Mouse (Mus musculus) liver, adult 10 weeks (tissue): Measurements from ENCODE around the gene Taar3. TPM values are rescaled to one million over a fixed set of nuclear protein-coding genes. Genes with fewer than 3 reads are reported as not detected.

Experiments
- polyA plus RNA-seq: library from polyadenylated mRNA; stranded (reverse); fragments of 350-450 nt; fragmentation: Illumina TruSeq; extraction: RNeasy Lipid Tissue Mini Kit (QIAGEN cat#74804); gene quantifications from one replicate; pipeline ENCODE4 v1.2.3, GENCODE M21; 2014; ENCODE audit warnings: low read depth, low replicate concordance

Gene Taar3
- polyA plus RNA-seq, result not detected

DNA sequence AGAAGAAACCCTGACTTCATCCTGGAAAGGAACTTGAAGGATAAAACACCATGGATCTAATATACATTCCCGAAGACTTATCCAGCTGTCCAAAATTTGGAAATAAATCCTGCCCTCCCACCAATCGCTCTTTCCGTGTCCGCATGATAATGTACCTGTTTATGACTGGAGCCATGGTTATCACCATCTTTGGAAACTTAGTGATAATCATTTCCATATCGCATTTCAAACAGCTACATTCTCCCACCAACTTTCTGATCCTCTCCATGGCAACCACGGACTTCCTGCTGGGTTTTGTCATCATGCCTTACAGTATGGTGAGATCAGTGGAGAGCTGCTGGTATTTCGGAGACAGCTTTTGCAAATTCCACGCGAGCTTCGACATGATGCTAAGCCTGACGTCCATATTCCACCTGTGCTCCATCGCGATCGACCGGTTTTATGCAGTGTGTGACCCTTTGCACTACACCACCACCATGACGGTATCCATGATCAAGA lies at the start of gene Taar3:
TSS of gene Taar3 (plus strand) at position 51 of the 498 bp plus-strand sequence.

DNA sequence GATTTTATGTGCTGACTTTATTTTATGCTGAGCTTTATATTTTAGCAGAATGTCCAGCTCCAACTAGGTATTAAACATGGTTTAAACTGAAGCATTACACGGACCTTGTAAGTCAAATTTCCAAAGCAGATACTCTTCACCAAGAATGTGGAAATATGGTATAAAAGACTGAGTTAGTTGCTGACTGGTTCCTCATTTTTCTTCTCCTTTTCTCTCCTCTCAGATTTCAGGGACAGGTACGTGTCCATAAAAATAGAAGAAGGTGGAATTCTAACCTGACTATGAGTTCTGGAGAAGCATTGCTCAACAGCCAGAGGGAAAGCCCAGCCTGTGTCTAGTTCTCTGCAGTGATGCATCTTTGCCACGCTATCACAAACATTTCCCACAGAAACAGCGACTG lies 29.3 kb upstream of the Taar3 start, which contains the start of gene Taar1:
TSS of gene Taar1 (plus strand) at position 301 of the 400 bp plus-strand sequence.

DNA sequence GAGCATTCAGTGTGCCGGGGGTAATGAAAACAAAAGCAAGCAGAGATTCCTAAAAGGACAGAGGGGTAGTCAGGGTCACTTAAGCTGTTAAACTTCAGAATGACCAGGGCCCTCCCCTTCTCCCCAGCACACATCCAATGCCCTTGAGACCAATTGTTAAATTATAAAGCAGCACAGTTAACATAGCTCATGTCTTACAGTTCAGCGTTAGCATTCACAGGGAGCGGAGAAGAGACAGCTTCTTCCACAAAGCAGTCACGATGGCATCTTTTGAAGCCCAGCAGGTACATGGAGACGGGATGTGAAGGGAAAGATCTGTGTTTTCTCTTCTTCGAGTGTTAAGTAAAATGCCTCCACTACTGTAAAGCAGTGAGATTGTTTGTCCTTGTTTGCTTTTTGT lies 11.0 kb upstream of the Taar3 start, which contains the start of gene Taar2:
TSS of gene Taar2 (plus strand) at position 261 of the 400 bp plus-strand sequence.

DNA sequence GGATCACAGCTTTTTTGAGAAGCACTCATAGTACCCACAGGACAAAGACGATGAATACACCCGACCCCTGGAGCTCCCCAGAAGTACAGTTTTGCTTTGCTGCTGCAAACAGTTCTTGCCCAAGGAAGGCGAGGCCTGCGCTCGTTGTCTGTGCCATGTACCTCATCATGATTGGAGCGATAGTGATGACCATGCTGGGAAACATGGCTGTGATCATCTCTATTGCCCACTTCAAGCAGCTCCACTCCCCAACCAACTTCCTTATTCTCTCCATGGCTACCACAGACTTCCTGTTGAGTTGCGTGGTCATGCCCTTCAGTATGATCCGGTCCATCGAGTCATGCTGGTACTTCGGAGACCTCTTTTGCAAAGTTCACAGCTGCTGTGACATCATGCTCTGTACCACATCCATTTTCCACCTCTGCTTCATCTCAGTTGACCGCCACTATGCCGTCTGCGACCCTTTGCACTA lies 11.1 kb downstream of the Taar3 start, which contains the start of gene Taar4:
TSS of gene Taar4 (plus strand) at position 51 of the 472 bp plus-strand sequence.

DNA sequence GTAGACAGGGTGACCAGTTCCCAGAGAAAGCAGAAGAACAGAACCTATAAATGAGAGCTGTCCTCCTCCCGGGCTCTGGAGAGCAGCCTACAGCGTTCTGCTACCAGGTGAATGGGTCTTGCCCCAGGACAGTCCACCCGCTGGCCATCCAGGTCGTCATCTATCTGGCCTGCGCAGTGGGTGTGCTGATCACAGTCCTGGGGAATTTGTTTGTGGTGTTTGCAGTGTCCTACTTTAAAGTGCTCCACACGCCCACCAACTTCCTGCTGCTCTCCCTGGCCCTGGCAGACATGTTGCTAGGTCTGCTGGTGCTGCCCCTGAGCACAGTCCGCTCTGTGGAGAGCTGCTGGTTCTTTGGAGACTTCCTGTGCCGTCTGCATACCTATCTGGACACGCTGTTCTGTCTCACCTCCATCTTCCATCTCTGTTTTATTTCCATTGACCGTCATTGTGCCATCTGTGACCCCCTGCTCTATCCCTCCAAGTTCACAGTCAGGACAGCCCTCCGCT lies 21.4 kb downstream of the Taar3 start, which contains the start of gene Taar5:
TSS of gene Taar5 (plus strand) at position 51 of the 510 bp plus-strand sequence.

DNA sequence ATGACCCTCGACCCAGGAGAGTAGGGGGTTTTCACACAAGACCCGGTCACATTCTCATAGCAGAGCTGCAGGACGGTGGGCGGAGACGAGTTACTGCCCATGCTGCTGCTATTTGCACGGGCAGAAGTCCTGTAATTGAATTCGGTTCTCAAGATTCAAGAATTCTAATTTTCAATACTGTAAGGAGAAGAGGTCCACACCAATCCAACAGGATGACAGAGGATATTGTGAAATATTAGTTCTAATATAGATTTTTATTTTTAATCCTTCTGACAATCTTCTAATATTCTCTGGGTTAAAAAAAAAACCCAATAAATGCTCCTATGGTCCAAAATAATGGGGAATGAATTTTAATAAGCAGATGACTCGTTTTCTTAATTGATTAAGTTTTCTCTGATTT lies 36.2 kb downstream of the Taar3 start, which contains the start of gene Taar6:
TSS of gene Taar6 (minus strand) at position 101 of the 400 bp plus-strand sequence.

DNA sequence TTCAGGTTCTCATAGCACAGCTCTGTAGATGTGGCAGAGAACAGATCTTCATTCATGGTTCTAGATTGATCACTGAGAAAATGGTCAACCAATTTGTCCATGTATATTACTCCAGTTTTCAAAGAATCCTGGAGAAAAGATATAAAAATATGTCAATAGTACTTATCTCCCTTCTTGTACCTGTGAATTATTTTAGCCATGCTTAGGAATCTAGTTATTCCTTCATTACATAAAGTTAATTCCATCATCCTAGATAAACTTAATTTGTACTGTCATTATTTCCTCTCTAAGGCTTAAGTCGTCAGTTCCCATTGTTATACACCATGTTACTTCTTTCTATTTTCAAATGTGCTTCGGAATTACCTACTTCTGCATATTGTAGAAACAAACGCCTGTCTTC lies 44.0 kb downstream of the Taar3 start, which contains the start of gene Taar7a:
TSS of gene Taar7a (minus strand) at position 101 of the 400 bp plus-strand sequence.

DNA sequence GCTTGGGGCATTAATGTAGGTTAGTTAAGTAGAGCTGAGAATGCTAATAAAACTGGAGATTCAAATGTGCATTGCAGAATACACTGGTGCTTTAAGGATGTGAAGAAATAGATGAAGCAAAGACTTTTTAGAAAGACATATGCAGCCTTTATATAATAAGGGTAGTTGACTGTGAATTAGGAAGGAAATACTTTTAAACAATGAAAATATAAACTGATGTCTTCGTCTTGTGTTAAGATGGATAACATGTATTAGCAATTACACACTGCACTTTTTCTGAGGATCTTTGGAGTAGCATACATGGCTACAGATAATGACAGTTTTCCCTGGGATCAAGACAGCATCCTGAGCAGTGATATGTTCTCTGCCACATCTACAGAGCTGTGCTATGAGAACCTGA lies 50.3 kb downstream of the Taar3 start, which contains the start of gene Taar7b:
TSS of gene Taar7b (plus strand) at position 301 of the 400 bp plus-strand sequence.

Other genes with a start within 250 kb of the Taar3 start
- 168 TPM for gene Rps12, start 162.3 kb upstream of the Taar3 start, polyA plus RNA-seq
- 4.2 TPM for gene Slc18b1, start 152.6 kb upstream of the Taar3 start, polyA plus RNA-seq
- gene Vnn3, start 98.1 kb upstream of the Taar3 start, polyA plus RNA-seq, result 96.8 TPM
- 114 TPM for gene Vnn1, start 54.9 kb upstream of the Taar3 start, polyA plus RNA-seq
- not detected for gene Taar1, start 29.2 kb upstream of the Taar3 start, polyA plus RNA-seq
- gene Taar2, start 11.0 kb upstream of the Taar3 start, polyA plus RNA-seq, result not detected
- gene Taar4, start 10.9 kb downstream of the Taar3 start, polyA plus RNA-seq, result not detected
- gene Taar5, start 21.1 kb downstream of the Taar3 start, polyA plus RNA-seq, result not detected
- not detected for gene Taar6, start 36.1 kb downstream of the Taar3 start, polyA plus RNA-seq
- gene Taar7a, start 43.9 kb downstream of the Taar3 start, polyA plus RNA-seq, result not detected
- gene Taar7b, start 50.4 kb downstream of the Taar3 start, polyA plus RNA-seq, result not detected
- not detected for gene Taar7d, start 77.7 kb downstream of the Taar3 start, polyA plus RNA-seq
- not detected for gene Taar7e, start 88.1 kb downstream of the Taar3 start, polyA plus RNA-seq
- gene Taar7f, start 100.0 kb downstream of the Taar3 start, polyA plus RNA-seq, result not detected
- not detected for gene Taar8a, start 126.9 kb downstream of the Taar3 start, polyA plus RNA-seq
- not detected for gene Taar8b, start 142.7 kb downstream of the Taar3 start, polyA plus RNA-seq
- gene Taar8c, start 152.4 kb downstream of the Taar3 start, polyA plus RNA-seq, result not detected
- not detected for gene Taar9, start 160.0 kb downstream of the Taar3 start, polyA plus RNA-seq
- 36.6 TPM for gene Stx7, start 199.7 kb downstream of the Taar3 start, polyA plus RNA-seq